Mouse (Mus musculus) liver, adult 2 months (tissue): Measurements from ENCODE around the gene Arhgap30. TPM values are rescaled to one million over a fixed set of nuclear protein-coding genes. Genes with fewer than 3 reads are reported as not detected.

Experiments used
- DNase-seq: peaks from one replicate; pipeline ENCODE4 v3.0.0-alpha.2; 2011; ENCODE audit warnings: low read depth, low spot score; ENCODE audit errors: extremely low read depth
- H3K27ac ChIP-seq: fragments of 200-500 bp; replicated peaks from 2 replicates; pipeline ENCODE4 v1.5.1; 2012; ENCODE audit warnings: low read depth, mild to moderate bottlenecking, control low read depth, inconsistent platforms, low read length; ENCODE audit not compliant: insufficient read depth
- H3K27me3 ChIP-seq: fragments of 200-500 bp; 2 replicates; pipeline ENCODE4 v1.6.1; 2012; ENCODE audit warnings: mild to moderate bottlenecking, moderate library complexity, low read length, inconsistent platforms; ENCODE audit not compliant: control insufficient read depth, insufficient read depth
- H3K36me3 ChIP-seq: fragments of 200-500 bp; 2 replicates; pipeline ENCODE4 v1.6.1; 2012; ENCODE audit warnings: low read length, inconsistent platforms; ENCODE audit not compliant: control insufficient read depth, insufficient read depth
- H3K4me1 ChIP-seq: fragments of 200-500 bp; 2 replicates; pipeline ENCODE4 v1.6.1; 2011; ENCODE audit warnings: low read length; ENCODE audit not compliant: control insufficient read depth, insufficient read depth
- H3K4me3 ChIP-seq: fragments of 200-500 bp; 2 replicates; pipeline ENCODE4 v1.5.1; 2011; ENCODE audit warnings: low read depth, mild to moderate bottlenecking, control low read depth, low read length, moderate library complexity; ENCODE audit not compliant: insufficient read depth
- H3K79me2 ChIP-seq: fragments of 200-500 bp; 2 replicates; pipeline ENCODE4 v1.6.1; 2012; ENCODE audit warnings: inconsistent platforms, mild to moderate bottlenecking, low read length, moderate library complexity; ENCODE audit not compliant: control insufficient read depth, insufficient read depth
- H3K9ac ChIP-seq: fragments of 200-500 bp; 2 replicates; pipeline ENCODE4 v1.6.1; 2012; ENCODE audit warnings: low read depth, mild to moderate bottlenecking, control low read depth, inconsistent platforms, low read length
- CTCF ChIP-seq: fragments of 200-500 bp; IDR thresholded peaks from 2 replicates; pipeline ENCODE4 v1.5.1; 2011; ENCODE audit warnings: low read depth, low read length, control low read depth
- POLR2A ChIP-seq: fragments of 200-500 bp; IDR thresholded peaks from 2 replicates; pipeline ENCODE4 v1.6.1; 2011; ENCODE audit warnings: low read length, control low read depth; ENCODE audit not compliant: insufficient read depth; ENCODE audit errors: extremely low read depth
- WGBS: fragments of 180-500 bp; shearing (Covaris S2); methylation state at CpG from one replicate; pipeline ENCODE4 v1.1.7; 2018; 5-methylcytosine and 5-hydroxymethylcytosine counted together
- polyA plus RNA-seq: library from polyadenylated mRNA; depleted of rRNA; stranded (reverse); fragments of >200 nt; gene quantifications from 2 replicates; pipeline ENCODE4 v1.2.3, GENCODE M21; 2012
- total RNA-seq: library from RNA; depleted of rRNA; stranded (reverse); fragments of >200 nt; gene quantifications from 2 replicates; pipeline ENCODE4 v1.2.3, GENCODE M21; 2014

The Arhgap30 gene
- total and polyA plus RNA-seq, 2 experiments = 2.0 to 2.4 TPM

- WGBS = under 1% methylated on average over 53 of the region's 53 CpGs
- Histone ChIP-seq H3K4me3 (peak within 1 kb of the TSS; percentile 89), H3K9ac (peak within 1 kb of the TSS; percentile 91), H3K79me2 (peaks cover 27% of the 10 kb centered on the region; the same call in 1 of the 2 replicates), H3K27me3 (no peaks in the 10 kb centered on the region), H3K4me1 (peaks cover 31% of the 10 kb centered on the region), H3K36me3 (peaks cover 15% of the 10 kb centered on the region; the same call in 1 of the 2 replicates), H3K27ac (peak within 1 kb of the TSS; percentile 88)
- TF ChIP-seq POLR2A = peak; percentile 87
- no peak for TF ChIP-seq CTCF
- peak; percentile 83 for DNase-seq
These were observed 43.3 kb upstream of the Arhgap30 start, which contains the start of the genes Nit1 and Pfdn2 for GRCm38 (mm10) chr1:171345225-171346094. Gene Nit1 (minus strand): TSS chr1:171345646. Gene Pfdn2 (plus strand): TSS chr1:171345670.

DNA sequence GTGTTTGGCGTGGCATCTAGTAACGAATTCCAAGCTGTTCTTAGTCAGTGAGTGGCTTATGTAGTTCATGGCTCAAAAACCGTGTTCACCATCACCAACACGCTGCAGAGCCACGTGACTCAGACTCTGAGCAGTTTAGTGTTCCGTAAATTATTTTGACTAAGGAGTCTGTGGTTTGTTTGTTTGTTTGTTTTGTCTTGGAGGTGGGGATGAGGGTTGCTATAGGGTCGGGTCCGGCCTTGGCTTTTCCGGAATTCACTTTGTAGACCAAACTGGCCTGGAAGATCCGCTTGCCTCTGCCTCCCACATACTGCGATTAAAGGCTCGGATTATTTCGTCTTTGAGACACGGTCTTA lies 42.7 kb upstream of the Arhgap30 start:
- Histone ChIP-seq H3K36me3 (peaks cover 9% of the 10 kb centered on the region; the same call in 1 of the 2 replicates), H3K4me1 (peaks cover 33% of the 10 kb centered on the region), H3K4me3 (peak overlapping the region; percentile 89), H3K9ac (peak overlapping the region; percentile 91), H3K27me3 (no peaks in the 10 kb centered on the region), H3K27ac (peak overlapping the region; percentile 67), H3K79me2 (peaks cover 30% of the 10 kb centered on the region; the same call in 1 of the 2 replicates)
- DNase-seq = no peak
- TF ChIP-seq CTCF (no peak), POLR2A (no peak)
- under 1% methylated on average over 14 of the region's 14 CpGs for WGBS

GRCm38 (mm10) chr1:171348665-171349064 lies 40.1 kb upstream of the Arhgap30 start:
- peak; percentile 50 for DNase-seq
- Histone ChIP-seq H3K79me2 (peaks cover 39% of the 10 kb centered on the region; the same call in 1 of the 2 replicates), H3K36me3 (no peaks in the 10 kb centered on the region), H3K4me3 (no peak overlapping the region), H3K27ac (no peak overlapping the region), H3K9ac (no peak overlapping the region), H3K4me1 (peaks cover 20% of the 10 kb centered on the region), H3K27me3 (no peaks in the 10 kb centered on the region)
- WGBS = 47% methylated on average over 3 of the region's 3 CpGs
- TF ChIP-seq POLR2A (no peak), CTCF (no peak)

GRCm38 (mm10) chr1:171349210-171349609 lies 39.5 kb upstream of the Arhgap30 start:
- peaks cover 40% of the 10 kb centered on the region; the same call in 1 of the 2 replicates for H3K79me2 ChIP-seq
- H3K9ac ChIP-seq = no peak overlapping the region
- H3K27ac ChIP-seq = no peak overlapping the region
- TF ChIP-seq CTCF (no peak), POLR2A (no peak)
- DNase-seq = no peak
- H3K27me3 ChIP-seq = no peaks in the 10 kb centered on the region
- WGBS = 62% methylated on average over 2 of the region's 2 CpGs
- H3K4me3 ChIP-seq = no peak overlapping the region
- H3K36me3 ChIP-seq = no peaks in the 10 kb centered on the region; the same call in 1 of the 2 replicates
- peaks cover 17% of the 10 kb centered on the region for H3K4me1 ChIP-seq

- TF ChIP-seq CTCF (peak; percentile 76), POLR2A (no peak)
- no peaks in the 10 kb centered on the region for H3K27me3 ChIP-seq
- no peak overlapping the region for H3K27ac ChIP-seq
- WGBS = 81% methylated on average over 5 of the region's 5 CpGs
- H3K79me2 ChIP-seq = peaks cover 11% of the 10 kb centered on the region; the same call in 1 of the 2 replicates
- no peak overlapping the region for H3K9ac ChIP-seq
- no peak for DNase-seq
- no peak overlapping the region for H3K4me3 ChIP-seq
- peaks cover 17% of the 10 kb centered on the region; the same call in 1 of the 2 replicates for H3K36me3 ChIP-seq
- peaks cover 4% of the 10 kb centered on the region; the same call in 1 of the 2 replicates for H3K4me1 ChIP-seq
These were observed 32.9 kb upstream of the Arhgap30 start for GRCm38 (mm10) chr1:171355812-171356340.
